Mouse (Mus musculus): ENCODE measurements at regions not wholly inside any gene's neighbourhood (a gene's known extent, or its start where the extent isn't known, plus 50 kb on each side); places are given as distances from the start of the nearest gene placed in this dataset.

DNA sequence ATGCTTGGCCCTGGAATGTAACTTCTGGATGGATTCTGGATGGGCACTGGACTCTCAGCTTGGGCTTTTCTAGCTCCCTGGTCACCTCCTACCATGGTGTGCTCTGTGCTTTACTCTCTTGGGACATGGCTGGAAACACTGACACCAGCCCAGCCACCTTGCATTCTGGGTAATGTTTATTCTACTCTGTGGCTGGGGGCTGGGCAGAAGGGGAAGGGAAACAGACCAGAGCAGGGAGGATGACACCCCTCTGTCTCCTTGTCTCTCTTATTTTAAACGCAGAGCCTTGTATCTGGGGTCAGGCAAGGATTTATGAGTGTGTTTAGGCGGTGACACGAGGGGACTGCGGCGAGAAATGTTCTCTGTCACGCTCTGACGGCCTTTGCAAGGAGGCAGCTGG is 151.5 kb upstream of the Zc3h12a start:
- TF ChIP-seq CTCF (conservative IDR thresholded peaks at IDR 0.05) = no peak
- DNase-seq (ENCODE audit: low spot score in 2 of 2) = no peak

GRCm38 (mm10) chr4:125276861-125277260 is 149.2 kb upstream of the Zc3h12a start:
- no peak overlapping the region for H3K27ac ChIP-seq

More for the DNA sequence above, 151.5 kb upstream of the Zc3h12a start:
- H3K4me3 ChIP-seq = no peak overlapping the region
- H3K27ac ChIP-seq = no peak overlapping the region

DNA sequence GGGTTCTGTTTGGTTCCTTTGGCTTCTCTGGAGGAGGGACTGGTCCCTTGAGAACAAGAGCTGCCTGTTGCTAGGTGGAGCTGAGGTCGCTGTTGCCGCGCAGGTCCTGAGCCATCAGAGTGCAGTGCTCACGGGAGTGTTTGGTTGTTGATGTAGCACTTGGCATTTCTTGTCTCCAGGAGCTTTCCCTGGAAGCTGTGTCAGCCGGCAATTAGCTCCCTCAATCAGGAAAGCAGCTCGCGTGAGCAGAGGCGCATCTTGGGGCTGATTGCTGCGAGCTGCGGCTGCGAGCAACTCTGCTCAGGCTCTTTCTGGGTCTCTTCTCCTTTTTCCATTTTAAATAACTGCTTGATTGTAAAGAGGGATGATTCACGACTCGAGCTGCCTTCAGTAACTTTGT is 147.6 kb upstream of the Zc3h12a start:
- H3K4me3 ChIP-seq = no peak overlapping the region; the same call in 1 of the 2 replicates
- DNase-seq (ENCODE audit: low spot score in 2 of 2) = no peak
- no peak for TF ChIP-seq CTCF (conservative IDR thresholded peaks at IDR 0.05)
- H3K27ac ChIP-seq = no peak overlapping the region

More at GRCm38 (mm10) chr4:125276861-125277260, 149.2 kb upstream of the Zc3h12a start:
- DNase-seq (ENCODE audit: low spot score in 2 of 2) = no peak
- peak; percentile 58 for TF ChIP-seq CTCF (conservative IDR thresholded peaks at IDR 0.05)
- H3K4me3 ChIP-seq = no peak overlapping the region

DNA sequence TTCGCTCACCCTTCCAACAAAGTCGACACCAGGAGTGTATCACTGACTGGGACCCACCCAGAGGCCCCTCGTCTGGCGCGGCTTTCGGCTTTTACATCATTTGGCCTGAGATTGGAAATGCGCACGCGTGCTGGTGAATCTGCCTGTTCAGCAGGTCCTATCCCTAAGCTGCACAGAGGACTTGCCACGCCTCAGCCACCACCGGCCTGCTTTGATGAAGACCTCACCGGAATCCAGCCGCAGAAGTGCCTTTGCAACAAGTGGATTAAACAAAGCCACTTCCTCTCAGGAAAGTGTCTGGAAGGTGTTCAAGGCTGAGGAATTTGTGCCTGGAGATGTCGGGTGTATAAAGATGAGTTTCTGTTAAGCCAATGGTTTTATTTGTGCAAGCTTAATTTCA is 143.3 kb upstream of the Zc3h12a start:
- no peak overlapping the region for H3K27ac ChIP-seq
- no peak overlapping the region for H3K4me3 ChIP-seq
- TF ChIP-seq CTCF (conservative IDR thresholded peaks at IDR 0.05) = no peak
- no peak for DNase-seq (ENCODE audit: low spot score in 2 of 2)

DNA sequence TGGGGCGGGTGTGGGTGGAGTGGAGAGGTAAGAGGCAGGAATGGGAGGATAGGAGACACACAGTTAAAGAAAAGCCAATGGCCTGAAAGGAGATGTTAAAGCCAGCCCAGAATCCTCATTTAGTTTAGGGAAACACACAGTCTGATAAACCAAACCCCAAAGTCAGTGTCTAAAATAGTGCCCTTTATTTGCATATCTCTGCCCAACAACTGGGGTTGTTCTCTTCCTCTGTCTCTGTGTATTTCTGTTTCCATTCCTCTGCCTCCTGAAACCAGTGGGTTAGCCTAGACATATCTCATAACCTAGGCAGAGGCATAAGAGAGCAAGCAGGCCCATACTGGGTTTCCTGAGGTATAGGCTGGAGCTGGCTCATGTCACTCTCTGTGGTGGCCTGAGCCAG is 138.6 kb upstream of the Zc3h12a start:
- Histone ChIP-seq H3K27ac (no peak overlapping the region), H3K4me3 (no peak overlapping the region)
- DNase-seq (ENCODE audit: low spot score in 2 of 2) = no peak
- no peak for TF ChIP-seq CTCF (conservative IDR thresholded peaks at IDR 0.05)

DNA sequence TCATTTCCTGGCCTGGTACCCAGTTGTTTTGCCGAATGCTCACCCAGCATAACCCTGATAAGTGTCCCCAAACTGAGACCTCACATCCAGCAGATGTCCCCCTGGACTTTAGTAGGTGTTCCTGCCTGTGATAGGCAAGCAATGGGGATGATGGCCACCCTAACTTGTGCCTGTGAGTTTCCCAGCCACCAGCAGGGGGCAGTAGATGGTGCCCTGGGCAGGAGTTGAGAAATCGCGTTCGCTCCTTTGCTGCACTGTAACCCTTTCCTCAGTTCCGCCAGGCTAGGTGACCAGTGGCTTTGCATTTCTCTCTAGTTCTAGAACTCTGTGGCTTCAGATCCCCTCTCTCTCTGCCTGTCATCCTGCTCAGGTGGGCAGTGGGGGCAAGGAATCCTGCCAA is 137.9 kb upstream of the Zc3h12a start:
- TF ChIP-seq CTCF (conservative IDR thresholded peaks at IDR 0.05) = peak; percentile 82
- Histone ChIP-seq H3K27ac (no peak overlapping the region), H3K4me3 (no peak overlapping the region)
- no peak for DNase-seq (ENCODE audit: low spot score in 2 of 2)

GRCm38 (mm10) chr4:125265065-125265464 is 137.4 kb upstream of the Zc3h12a start:
- TF ChIP-seq CTCF (conservative IDR thresholded peaks at IDR 0.05) = no peak
- H3K27ac ChIP-seq = no peak overlapping the region
- H3K4me3 ChIP-seq = no peak overlapping the region
- no peak for DNase-seq (ENCODE audit: low spot score in 2 of 2)

GRCm38 (mm10) chr4:125261547-125261946 is 133.9 kb upstream of the Zc3h12a start:
- peak; percentile 51 for TF ChIP-seq CTCF (conservative IDR thresholded peaks at IDR 0.05)
- DNase-seq (ENCODE audit: low spot score in 2 of 2) = peak; percentile 41 to 66
- Histone ChIP-seq H3K4me3 (no peak overlapping the region), H3K27ac (peak overlapping the region; percentile 91)

DNA sequence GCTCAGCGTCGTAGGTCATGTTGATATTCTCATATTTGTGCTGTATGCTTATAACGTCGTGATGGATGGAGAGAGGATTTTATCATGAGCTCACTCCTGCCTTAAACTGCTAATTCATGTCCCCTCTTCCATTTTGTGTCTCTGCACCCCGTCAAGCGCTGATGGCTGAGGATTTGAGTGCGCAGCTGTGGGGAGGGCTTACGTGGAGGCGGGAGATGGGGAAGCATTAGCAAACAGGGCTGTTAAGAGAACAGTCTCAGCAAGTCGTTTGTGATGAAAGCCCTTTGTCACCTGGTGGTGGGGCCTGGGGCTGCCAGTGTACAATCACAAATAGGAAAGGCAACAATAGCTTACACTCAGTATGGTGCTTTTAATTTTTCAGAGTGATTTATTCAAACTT is 131.7 kb upstream of the Zc3h12a start:
- peak in 1 of 2 experiments; percentile 49 for DNase-seq (ENCODE audit: low spot score in 2 of 2)
- Histone ChIP-seq H3K4me3 (no peak overlapping the region), H3K27ac (peak overlapping the region; percentile 65; the same call in 1 of the 2 replicates)
- peak; percentile 13 for TF ChIP-seq CTCF (conservative IDR thresholded peaks at IDR 0.05)

- no peak for DNase-seq (ENCODE audit: low spot score in 2 of 2)
- no peak overlapping the region for H3K4me3 ChIP-seq
- TF ChIP-seq CTCF (conservative IDR thresholded peaks at IDR 0.05) = peak; percentile 69
- H3K27ac ChIP-seq = no peak overlapping the region
Measured at GRCm38 (mm10) chr4:125257916-125258315, 130.3 kb upstream of the Zc3h12a start.

DNA sequence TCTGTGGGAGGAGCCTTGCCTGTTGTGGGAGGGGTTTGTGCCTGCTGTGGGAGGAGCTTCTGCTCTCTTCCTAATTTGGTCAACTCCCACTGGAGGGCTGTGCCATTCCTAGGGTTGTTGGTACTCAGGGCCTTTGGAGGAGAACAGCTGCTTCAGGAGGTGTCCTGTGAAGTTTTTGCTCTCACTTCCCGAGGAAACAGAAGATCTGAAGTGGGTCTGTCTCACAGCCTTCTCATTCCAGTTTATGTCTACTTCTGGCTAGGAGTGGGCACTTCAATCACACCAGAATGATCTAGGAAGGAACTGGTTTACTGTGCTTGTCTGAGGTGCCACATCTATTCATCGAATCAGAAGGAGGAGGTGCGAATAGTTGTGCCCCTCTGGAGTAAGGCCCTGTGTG is 125.5 kb upstream of the Zc3h12a start:
- no peak for TF ChIP-seq CTCF (conservative IDR thresholded peaks at IDR 0.05)
- H3K27ac ChIP-seq = no peak overlapping the region
- no peak overlapping the region for H3K4me3 ChIP-seq
- no peak for DNase-seq (ENCODE audit: low spot score in 2 of 2)

DNA sequence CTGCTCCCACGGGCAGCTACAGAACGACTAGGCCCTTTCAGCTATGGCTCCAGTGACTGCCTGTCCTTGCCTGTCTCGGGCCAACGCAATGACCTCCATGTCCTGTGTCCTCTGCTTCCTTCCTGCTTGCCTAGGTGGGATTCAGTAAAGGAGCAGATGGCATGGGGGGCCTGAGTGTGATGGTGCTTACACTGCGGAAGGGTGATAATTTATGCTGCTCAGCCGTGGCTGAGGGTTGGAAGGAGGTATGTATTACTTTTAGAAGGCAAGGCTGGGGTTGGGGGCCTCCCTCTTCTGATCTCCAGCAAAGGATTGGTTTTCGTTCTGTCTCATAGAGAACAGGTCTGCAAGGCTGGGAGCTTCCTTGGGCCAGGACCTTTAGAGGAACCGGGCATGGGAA is 124.6 kb upstream of the Zc3h12a start:
- H3K27ac ChIP-seq = no peak overlapping the region
- TF ChIP-seq CTCF (conservative IDR thresholded peaks at IDR 0.05) = no peak
- DNase-seq (ENCODE audit: low spot score in 2 of 2) = no peak
- H3K4me3 ChIP-seq = no peak overlapping the region

DNA sequence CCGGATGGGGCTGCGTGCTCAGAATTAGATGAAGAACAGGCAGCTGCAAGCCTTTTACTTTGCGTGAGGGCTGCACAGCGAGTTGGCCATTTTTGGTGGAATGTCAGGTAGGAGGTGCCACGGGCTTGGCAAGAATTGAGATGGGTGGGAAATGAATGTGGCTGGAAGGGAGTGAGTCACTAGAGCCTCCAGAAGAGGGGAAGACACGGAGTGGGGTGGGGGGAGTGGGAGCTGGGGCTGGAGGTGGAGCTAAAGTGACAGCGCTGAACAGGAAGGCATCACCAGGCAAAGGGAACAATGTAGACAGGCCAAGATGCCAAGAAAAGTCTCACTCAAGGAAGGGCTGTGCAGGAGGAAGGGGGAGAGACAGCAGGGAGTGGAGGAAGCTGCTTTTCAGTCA is 121.4 kb upstream of the Zc3h12a start:
- TF ChIP-seq CTCF (conservative IDR thresholded peaks at IDR 0.05) = no peak

GRCm38 (mm10) chr4:125246171-125246570 is 118.5 kb upstream of the Zc3h12a start:
- Histone ChIP-seq H3K27ac (no peak overlapping the region), H3K4me3 (no peak overlapping the region)
- no peak for DNase-seq (ENCODE audit: low spot score in 2 of 2)
- TF ChIP-seq CTCF (conservative IDR thresholded peaks at IDR 0.05) = no peak

More for the DNA sequence above, 121.4 kb upstream of the Zc3h12a start:
- no peak overlapping the region for H3K27ac ChIP-seq
- H3K4me3 ChIP-seq = no peak overlapping the region
- DNase-seq (ENCODE audit: low spot score in 2 of 2) = no peak

DNA sequence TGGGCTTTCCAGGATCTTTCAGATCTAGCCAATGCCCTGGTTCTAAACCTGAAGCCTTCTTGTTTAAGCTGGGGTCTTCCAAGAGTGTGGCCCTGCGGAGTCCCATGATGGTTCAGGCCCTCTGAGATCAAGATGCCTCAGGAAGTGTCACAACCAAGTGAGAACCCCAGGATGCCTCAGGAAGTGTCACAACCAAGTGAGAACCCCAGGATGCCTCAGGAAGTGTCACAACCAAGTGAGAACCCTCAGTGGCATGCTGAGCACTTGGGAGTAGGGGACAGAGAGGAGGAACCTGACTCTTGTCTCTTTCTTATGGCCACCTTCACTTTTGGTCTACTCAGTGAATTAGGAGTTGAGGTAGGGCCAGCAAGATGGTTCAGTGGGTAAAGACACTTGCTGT is 114.9 kb upstream of the Zc3h12a start:
- no peak for DNase-seq (ENCODE audit: low spot score in 2 of 2)
- H3K27ac ChIP-seq = no peak overlapping the region
- no peak for TF ChIP-seq CTCF (conservative IDR thresholded peaks at IDR 0.05)
- H3K4me3 ChIP-seq = no peak overlapping the region

Data from layer of hippocampus, adult 2 months (tissue).